Comparison of ENCODE assay signal across 18 mouse cellular contexts in the genomic region with DNA sequence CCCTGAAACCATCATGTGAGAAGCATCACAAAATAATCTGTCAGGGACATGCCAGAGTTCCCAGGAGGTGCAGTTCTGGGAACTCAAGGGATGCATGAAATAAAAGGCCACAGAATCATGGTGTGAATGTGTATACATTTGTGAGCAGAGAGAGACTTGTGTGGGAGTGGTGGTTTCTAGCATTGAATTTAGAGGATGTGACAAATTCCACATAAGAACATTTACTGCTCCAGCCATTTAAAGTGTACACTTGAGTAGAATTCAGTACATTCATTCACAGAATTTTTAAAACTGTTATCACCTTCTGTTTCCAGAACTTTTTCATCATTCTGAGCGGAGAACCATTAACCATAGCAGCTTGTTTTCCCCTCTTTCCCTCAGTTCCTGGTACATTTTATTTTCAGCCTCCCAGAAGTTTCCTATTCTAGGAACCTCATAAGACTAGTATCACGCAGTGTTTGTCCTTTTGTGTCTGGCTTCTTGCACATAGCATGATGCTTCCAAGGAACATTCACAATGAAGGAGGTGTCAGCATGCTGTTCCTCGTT.
"Had no signal": no experiment of that assay in that cellular context is flagged by ENCODE, and none has a peak within 500 bp of the region (broad histone marks: within the 10 kb centered on the region; RNA-seq: fewer than 3 reads in every experiment).

No protein-coding gene starts in this region.

- H3K4me3 ChIP-seq: intestine, embryonic 15.5 days; limb, embryonic 10.5 days; limb, embryonic 13.5 days; liver, embryonic 12.5 days; liver, embryonic 15.5 days; lung, embryonic 15.5 days; megakaryocyte, embryonic 14.5 days had no signal

- ATAC-seq: intestine, embryonic 15.5 days; liver, embryonic 12.5 days had no signal

- H3K9ac ChIP-seq: intestine, embryonic 15.5 days; limb, embryonic 13.5 days; liver, embryonic 12.5 days; liver, embryonic 15.5 days; lung, embryonic 15.5 days had no signal

- H3K4me1 ChIP-seq: intestine, embryonic 15.5 days; limb, embryonic 10.5 days; limb, embryonic 13.5 days; liver, embryonic 12.5 days; liver, embryonic 15.5 days; lung, embryonic 15.5 days had no signal

- H3K36me3 ChIP-seq: intestine, embryonic 15.5 days; limb, embryonic 10.5 days; limb, embryonic 13.5 days; liver, embryonic 12.5 days; liver, embryonic 15.5 days; lung, embryonic 15.5 days had no signal

- H3K9me3 ChIP-seq: intestine, embryonic 15.5 days; limb, embryonic 10.5 days; limb, embryonic 13.5 days; liver, embryonic 12.5 days; liver, embryonic 15.5 days; lung, embryonic 15.5 days; megakaryocyte, embryonic 14.5 days had no signal

- H3K27ac ChIP-seq: intestine, embryonic 15.5 days; limb, embryonic 10.5 days; limb, embryonic 13.5 days; liver, embryonic 12.5 days; liver, embryonic 15.5 days; lung, embryonic 15.5 days; stomach, postnatal 0 days had no signal

- DNase-seq: kidney, adult 18-20 months; kidney, adult 9 months; kidney, postnatal 14 days; kidney, postnatal 4 days; liver; lung, adult 18-20 months; lung, postnatal 10 days; lung, postnatal 36 days; midbrain, embryonic 14.5 days; thymus, postnatal 25 days had no signal

- H3K27me3 ChIP-seq: intestine, embryonic 15.5 days; limb, embryonic 13.5 days; liver, embryonic 12.5 days; liver, embryonic 15.5 days; lung, embryonic 15.5 days; megakaryocyte, embryonic 14.5 days had no signal
